Mouse (Mus musculus) hindbrain, embryonic 13.5 days (tissue): ENCODE results near the gene Lrrc4b. TPM values are rescaled to one million over a fixed set of nuclear protein-coding genes. Genes with fewer than 3 reads are reported as not detected.
A peak's percentile ranks its signal among the peaks of the same experiment; 100 is the strongest.

Source experiments
- ATAC-seq: fragments of 200-750 bp; cut with Nextera tagmentation; 2 replicates; pipeline ENCODE4 v1.8.0; 2017; ENCODE audit warnings: moderate TSS enrichment; ENCODE audit not compliant: low FRiP score
- H3K27ac ChIP-seq: fragments of 300-500 bp; sonication (generic); 2 replicates; pipeline ENCODE4 v1.5.1; 2015; ENCODE audit warnings: inconsistent platforms, mild to moderate bottlenecking, moderate library complexity
- H3K27me3 ChIP-seq: fragments of 300-500 bp; sonication (generic); 2 replicates; pipeline ENCODE4 v1.6.1; 2015; ENCODE audit warnings: mild to moderate bottlenecking, inconsistent platforms
- H3K36me3 ChIP-seq: fragments of 300-500 bp; sonication (generic); 2 replicates; pipeline ENCODE4 v1.6.1; 2015; ENCODE audit warnings: mild to moderate bottlenecking, inconsistent platforms
- H3K4me1 ChIP-seq: fragments of 300-500 bp; sonication (generic); replicated peaks from 2 replicates; pipeline ENCODE4 v1.6.1; 2015; ENCODE audit warnings: inconsistent platforms
- H3K4me2 ChIP-seq: fragments of 300-500 bp; sonication (generic); 2 replicates; pipeline ENCODE4 v1.6.1; 2015; ENCODE audit warnings: inconsistent platforms, mild to moderate bottlenecking, moderate library complexity
- H3K4me3 ChIP-seq: fragments of 300-500 bp; sonication (generic); 2 replicates; pipeline ENCODE4 v1.5.1; 2015; ENCODE audit warnings: mild to moderate bottlenecking, inconsistent platforms
- H3K9ac ChIP-seq: fragments of 300-500 bp; sonication (generic); 2 replicates; pipeline ENCODE4 v1.6.1; 2015; ENCODE audit warnings: mild to moderate bottlenecking, inconsistent platforms
- H3K9me3 ChIP-seq: fragments of 300-500 bp; sonication (generic); 2 replicates; pipeline ENCODE4 v1.6.1; 2016; ENCODE audit warnings: inconsistent platforms
- WGBS: fragments of 180-500 bp; shearing (Covaris S2); methylation state at CpG from one replicate; pipeline ENCODE4 v1.1.7; 2015; 5-methylcytosine and 5-hydroxymethylcytosine counted together
- polyA plus RNA-seq: library from polyadenylated mRNA; unstranded; fragments of >200 nt; fragmentation: Nextera tagmentation; extraction: Ambion mirVana; gene quantifications from 2 replicates; pipeline ENCODE4 v1.2.1, GENCODE M21; 2015

Gene Lrrc4b
- polyA plus RNA-seq, 1 experiment from 2014 or later: 15.6 TPM

- Histone ChIP-seq H3K27ac (peak within 1 kb of the TSS; percentile 95), H3K4me2 (peak within 1 kb of the TSS; percentile 71), H3K27me3 (no peaks in the 10 kb centered on the region), H3K4me1 (peaks cover 93% of the 10 kb centered on the region), H3K9ac (peak within 1 kb of the TSS; percentile 77), H3K9me3 (no peaks in the 10 kb centered on the region), H3K36me3 (peaks cover 14% of the 10 kb centered on the region), H3K4me3 (peak within 1 kb of the TSS; percentile 53)
- WGBS: under 1% methylated on average over 42 of the region's 42 CpGs
- ATAC-seq: peak; percentile 94
These were observed 39.1 kb downstream of the Lrrc4b start, which contains the start of gene Josd2 for GRCm38 (mm10) chr7:44467811-44468411. Gene Josd2 (plus strand): TSS chr7:44467980.

GRCm38 (mm10) chr7:44468644-44469285, 39.9 kb downstream of the Lrrc4b start:
- H3K4me1 ChIP-seq: peaks cover 90% of the 10 kb centered on the region
- H3K27me3 ChIP-seq: no peaks in the 10 kb centered on the region
- H3K36me3 ChIP-seq: peaks cover 5% of the 10 kb centered on the region
- peak overlapping the region; percentile 77 for H3K9ac ChIP-seq
- H3K9me3 ChIP-seq: no peaks in the 10 kb centered on the region
- peak overlapping the region; percentile 95 for H3K27ac ChIP-seq
- 55% methylated on average over 15 of the region's 15 CpGs for WGBS
- H3K4me2 ChIP-seq: peak overlapping the region; percentile 71
- peak overlapping the region; percentile 53 for H3K4me3 ChIP-seq
- ATAC-seq: no peak

GRCm38 (mm10) chr7:44469677-44470675, 41.2 kb downstream of the Lrrc4b start:
- 88% methylated on average over 16 of the region's 16 CpGs for WGBS
- no peak overlapping the region for H3K4me3 ChIP-seq
- H3K36me3 ChIP-seq: no peaks in the 10 kb centered on the region
- no peak overlapping the region for H3K4me2 ChIP-seq
- peak overlapping the region; percentile 77 for H3K9ac ChIP-seq
- no peaks in the 10 kb centered on the region for H3K27me3 ChIP-seq
- peak overlapping the region; percentile 95 for H3K27ac ChIP-seq
- no peaks in the 10 kb centered on the region for H3K9me3 ChIP-seq
- H3K4me1 ChIP-seq: peaks cover 88% of the 10 kb centered on the region
- ATAC-seq: no peak

GRCm38 (mm10) chr7:44470696-44471612, 42.1 kb downstream of the Lrrc4b start:
- no peak overlapping the region for H3K4me3 ChIP-seq
- 88% methylated on average over 16 of the region's 16 CpGs for WGBS
- H3K27ac ChIP-seq: no peak overlapping the region
- no peak overlapping the region for H3K4me2 ChIP-seq
- H3K9me3 ChIP-seq: no peaks in the 10 kb centered on the region
- H3K27me3 ChIP-seq: 0 out of 2 replicates have a peak, but pooled peaks cover 5% of the 10 kb centered on the region
- no peak for ATAC-seq
- H3K36me3 ChIP-seq: no peaks in the 10 kb centered on the region
- H3K4me1 ChIP-seq: peaks cover 84% of the 10 kb centered on the region
- no peak overlapping the region for H3K9ac ChIP-seq

GRCm38 (mm10) chr7:44471880-44472557, 43.2 kb downstream of the Lrrc4b start:
- H3K4me2 ChIP-seq: no peak overlapping the region
- H3K27me3 ChIP-seq: peaks cover 15% of the 10 kb centered on the region
- H3K4me1 ChIP-seq: peaks cover 73% of the 10 kb centered on the region
- ATAC-seq: no peak
- H3K4me3 ChIP-seq: no peak overlapping the region
- WGBS: 57% methylated on average over 6 of the region's 6 CpGs
- H3K9me3 ChIP-seq: no peaks in the 10 kb centered on the region
- no peak overlapping the region for H3K9ac ChIP-seq
- no peak overlapping the region; the same call in 1 of the 2 replicates for H3K27ac ChIP-seq
- H3K36me3 ChIP-seq: no peaks in the 10 kb centered on the region

- peaks cover 68% of the 10 kb centered on the region for H3K4me1 ChIP-seq
- no peaks in the 10 kb centered on the region for H3K9me3 ChIP-seq
- H3K36me3 ChIP-seq: no peaks in the 10 kb centered on the region
- ATAC-seq: no peak
- 25% methylated on average over 1 of the region's 1 CpGs for WGBS
- H3K4me3 ChIP-seq: no peak overlapping the region
- no peak overlapping the region for H3K27ac ChIP-seq
- H3K4me2 ChIP-seq: no peak overlapping the region
- peaks cover 19% of the 10 kb centered on the region for H3K27me3 ChIP-seq
- H3K9ac ChIP-seq: no peak overlapping the region
These were observed 43.7 kb downstream of the Lrrc4b start for GRCm38 (mm10) chr7:44472558-44472885.

- 58% methylated on average over 9 of the region's 9 CpGs for WGBS
- no peak overlapping the region for H3K27ac ChIP-seq
- H3K4me3 ChIP-seq: no peak overlapping the region
- peak overlapping the region; percentile 60 for H3K9ac ChIP-seq
- no peak for ATAC-seq
- H3K36me3 ChIP-seq: no peaks in the 10 kb centered on the region
- peaks cover 64% of the 10 kb centered on the region for H3K4me1 ChIP-seq
- peaks cover 25% of the 10 kb centered on the region for H3K27me3 ChIP-seq
- H3K4me2 ChIP-seq: no peak overlapping the region
- no peaks in the 10 kb centered on the region for H3K9me3 ChIP-seq
These were observed 44.3 kb downstream of the Lrrc4b start for GRCm38 (mm10) chr7:44472961-44473646.

- Histone ChIP-seq H3K27me3 (peaks cover 37% of the 10 kb centered on the region), H3K4me3 (no peak overlapping the region), H3K4me2 (no peak overlapping the region), H3K36me3 (no peaks in the 10 kb centered on the region), H3K4me1 (peaks cover 52% of the 10 kb centered on the region), H3K9me3 (no peaks in the 10 kb centered on the region), H3K27ac (peak overlapping the region; percentile 82), H3K9ac (peak overlapping the region; percentile 35; the same call in 1 of the 2 replicates)
- WGBS: 13% methylated on average over 4 of the region's 4 CpGs
- peak; percentile 74 for ATAC-seq
These were observed 45.6 kb downstream of the Lrrc4b start for GRCm38 (mm10) chr7:44474419-44474818.

- H3K27ac ChIP-seq: peak overlapping the region; percentile 82
- no peak overlapping the region for H3K9ac ChIP-seq
- WGBS: 30% methylated on average over 5 of the region's 5 CpGs
- no peak overlapping the region for H3K4me3 ChIP-seq
- peak; percentile 9; the same call in 1 of the 2 replicates for ATAC-seq
- peaks cover 43% of the 10 kb centered on the region for H3K27me3 ChIP-seq
- H3K4me2 ChIP-seq: no peak overlapping the region
- no peaks in the 10 kb centered on the region for H3K36me3 ChIP-seq
- no peaks in the 10 kb centered on the region for H3K9me3 ChIP-seq
- H3K4me1 ChIP-seq: peaks cover 45% of the 10 kb centered on the region
These were observed 46.3 kb downstream of the Lrrc4b start for GRCm38 (mm10) chr7:44475046-44475614.

GRCm38 (mm10) chr7:44482836-44483435, 54.1 kb downstream of the Lrrc4b start:
- 0 out of 2 replicates have a peak, but pooled peaks cover 3% of the 10 kb centered on the region for H3K36me3 ChIP-seq
- H3K27ac ChIP-seq: no peak overlapping the region
- H3K4me3 ChIP-seq: no peak overlapping the region
- peaks cover 47% of the 10 kb centered on the region for H3K27me3 ChIP-seq
- no peak overlapping the region for H3K4me2 ChIP-seq
- WGBS: 73% methylated on average over 3 of the region's 3 CpGs
- H3K9ac ChIP-seq: no peak overlapping the region
- no peak for ATAC-seq
- H3K4me1 ChIP-seq: peaks cover 9% of the 10 kb centered on the region
- no peaks in the 10 kb centered on the region for H3K9me3 ChIP-seq
